In genomic region chr5:29892861-29893260, GRCm38 (mm10) we compare ENCODE assay signal across 16 mouse cellular contexts.
"Had no signal": no experiment of that assay in that cellular context is flagged by ENCODE, and none has a peak within 500 bp of the region (broad histone marks: within the 10 kb centered on the region; RNA-seq: fewer than 3 reads in every experiment).

No protein-coding gene starts in this region.

- H3K27ac ChIP-seq: left cerebral cortex, adult 2 months; limb, embryonic 10.5 days; liver, embryonic 15.5 days; neural tube, embryonic 15.5 days; stomach, postnatal 0 days had no signal

- H3K9me3 ChIP-seq: limb, embryonic 10.5 days; liver, embryonic 15.5 days; neural tube, embryonic 15.5 days had no signal

- H3K36me3 ChIP-seq: limb, embryonic 10.5 days; liver, embryonic 15.5 days; neural tube, embryonic 15.5 days had no signal

- ATAC-seq: lung, postnatal 0 days; midbrain, embryonic 16.5 days had no signal

- H3K4me2 ChIP-seq: liver, embryonic 15.5 days; midbrain, embryonic 11.5 days; neural tube, embryonic 15.5 days had no signal

- H3K9ac ChIP-seq: liver, embryonic 15.5 days; neural tube, embryonic 15.5 days had no signal

- H3K4me3 ChIP-seq: left cerebral cortex, adult 2 months; limb, embryonic 10.5 days; liver, embryonic 15.5 days; neural tube, embryonic 15.5 days had no signal

- H3K27me3 ChIP-seq: liver, embryonic 15.5 days; neural tube, embryonic 15.5 days had no signal

- DNase-seq: kidney, adult 8-10 months; kidney, postnatal 25 days; lung, adult 2 months; lung, postnatal 36 days; right cerebral cortex, adult 18-20 months; right cerebral cortex, postnatal 25 days; thymus, adult 18-20 months; thymus, postnatal 14 days had no signal
